Mouse (Mus musculus) kidney, postnatal 0 days (tissue): Measurements from ENCODE around the gene Gm21987. TPM values are rescaled to one million over a fixed set of nuclear protein-coding genes. Genes with fewer than 3 reads are reported as not detected.

Source experiments
- ATAC-seq: fragments of 200-750 bp; cut with Nextera tagmentation; replicated peaks from 2 replicates; pipeline ENCODE4 v1.8.0; 2017; ENCODE audit warnings: low read depth, moderate number of reproducible peaks, moderate TSS enrichment, moderate library complexity; ENCODE audit not compliant: low FRiP score
- DNase-seq: peaks from one replicate; pipeline ENCODE4 v3.0.0-alpha.2; 2016; ENCODE audit warnings: low spot score
- H3K27ac ChIP-seq: fragments of 300-500 bp; sonication (generic); 2 replicates; pipeline ENCODE4 v1.5.1; 2014; ENCODE audit warnings: mild to moderate bottlenecking
- H3K27me3 ChIP-seq: fragments of 300-500 bp; sonication (generic); 2 replicates; pipeline ENCODE4 v1.6.1; 2014; ENCODE audit warnings: low read length, mixed read lengths; ENCODE audit not compliant: insufficient read depth
- H3K36me3 ChIP-seq: fragments of 300-500 bp; sonication (generic); 2 replicates; pipeline ENCODE4 v1.6.1; 2014; ENCODE audit warnings: low read length, mixed read lengths; ENCODE audit not compliant: insufficient read depth
- H3K4me1 ChIP-seq: fragments of 300-500 bp; sonication (generic); replicated peaks from 2 replicates; pipeline ENCODE4 v1.6.1; 2014; ENCODE audit warnings: antibody characterized with exemption, low read length, mixed read lengths; ENCODE audit not compliant: insufficient read depth
- H3K4me2 ChIP-seq: fragments of 300-500 bp; sonication (generic); 2 replicates; pipeline ENCODE4 v1.6.1; 2014; ENCODE audit warnings: mild to moderate bottlenecking, low read length, moderate library complexity, mixed read lengths
- H3K4me3 ChIP-seq: fragments of 300-500 bp; sonication (generic); replicated peaks from 2 replicates; pipeline ENCODE4 v1.5.1; 2014; ENCODE audit warnings: low read depth, low read length
- H3K9ac ChIP-seq: fragments of 300-500 bp; sonication (generic); 2 replicates; pipeline ENCODE4 v1.6.1; 2014; ENCODE audit warnings: low read depth, low read length
- H3K9me3 ChIP-seq: fragments of 300-500 bp; sonication (generic); replicated peaks from 2 replicates; pipeline ENCODE4 v1.6.1; 2016; ENCODE audit warnings: low read length, inconsistent platforms, mixed read lengths
- CTCF ChIP-seq: IDR thresholded peaks from 2 replicates; pipeline ENCODE4 v1.5.1; 2016; ENCODE audit warnings: antibody characterized with exemption, low read depth, mild to moderate bottlenecking, moderate library complexity
- WGBS: fragments of 180-500 bp; shearing (Covaris S2); extraction: QIAGEN DNeasy Blood & Tissue Kit; methylation state at CpG from one replicate; pipeline ENCODE4 v1.1.7; 2014; 5-methylcytosine and 5-hydroxymethylcytosine counted together
- polyA plus RNA-seq: library from polyadenylated mRNA; unstranded; fragments of >200 nt; fragmentation: Nextera tagmentation; extraction: Ambion mirVana; gene quantifications from 2 replicates; pipeline ENCODE4 v1.2.1, GENCODE M21; 2015

Gm21987 gene
- not detected in 2 replicates for polyA plus RNA-seq

DNA sequence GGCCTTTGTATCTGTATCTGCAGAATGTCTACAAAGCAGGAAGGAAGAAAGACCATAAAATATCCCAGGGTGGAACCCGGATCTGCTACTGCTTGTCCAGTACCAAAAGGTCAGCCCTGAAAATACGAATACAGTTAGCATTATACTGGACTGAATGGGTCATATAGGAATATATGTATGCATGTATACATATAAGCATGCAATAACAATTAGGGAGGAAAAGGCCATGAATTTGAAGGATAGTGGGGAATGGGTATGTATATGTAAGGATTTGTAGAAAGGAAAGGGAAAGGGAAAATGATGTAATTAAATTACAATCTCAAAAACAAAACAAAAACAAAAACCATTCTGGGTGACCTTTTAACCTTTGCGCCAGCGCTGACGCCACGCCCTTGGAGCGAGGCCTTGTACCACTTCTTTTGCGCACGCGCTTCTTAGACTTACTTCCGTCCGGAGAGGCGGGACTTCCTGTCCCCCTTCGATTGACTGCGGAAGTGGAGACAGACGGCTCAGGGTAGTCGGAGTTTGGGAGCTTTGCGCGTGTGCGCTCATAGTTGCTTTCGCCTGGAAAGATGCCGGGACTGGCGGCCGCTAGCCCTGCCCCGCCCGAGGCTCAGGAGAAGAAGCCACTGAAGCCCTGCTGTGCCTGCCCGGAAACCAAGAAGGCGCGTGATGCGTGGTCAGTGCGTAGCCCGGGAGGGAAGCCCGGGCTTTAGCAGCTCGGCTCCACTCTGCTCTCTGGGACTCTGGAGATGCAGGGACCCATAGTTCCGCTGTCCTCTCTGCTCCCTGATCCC, at the start of gene Gm21987, which contains the start of gene Cox17:
TSS of gene Gm21987 (plus strand) at position 512 of the 797 bp plus-strand sequence.
TSS of gene Cox17 (plus strand) at position 463 of the 797 bp plus-strand sequence.
- Histone ChIP-seq H3K27ac (peak within 1 kb of the TSS; percentile 86), H3K4me2 (peak within 1 kb of the TSS; percentile 67), H3K9me3 (no peaks in the 10 kb centered on the region), H3K4me3 (peak within 1 kb of the TSS; percentile 59), H3K4me1 (peaks cover 6% of the 10 kb centered on the region; the same call in 1 of the 2 replicates), H3K27me3 (no peaks in the 10 kb centered on the region), H3K36me3 (peaks cover 15% of the 10 kb centered on the region; the same call in 1 of the 2 replicates), H3K9ac (peak within 1 kb of the TSS; percentile 67)
- ATAC-seq (peak; percentile 96), DNase-seq (peak; percentile 98)
- no peak for TF ChIP-seq CTCF
- WGBS, result 3% methylated on average over 35 of the region's 35 CpGs

GRCm38 (mm10) chr16:38298410-38298809, 48.4 kb upstream of the Gm21987 start:
- DNase-seq (no peak), ATAC-seq (no peak)
- WGBS, result 79% methylated on average over 6 of the region's 6 CpGs
- H3K27ac ChIP-seq, result no peak overlapping the region
- no peaks in the 10 kb centered on the region for H3K4me1 ChIP-seq
- H3K27me3 ChIP-seq, result no peaks in the 10 kb centered on the region
- no peak overlapping the region for H3K4me2 ChIP-seq
- no peaks in the 10 kb centered on the region for H3K36me3 ChIP-seq
- no peaks in the 10 kb centered on the region for H3K9me3 ChIP-seq
- no peak overlapping the region for H3K9ac ChIP-seq
- no peak for TF ChIP-seq CTCF
- no peak overlapping the region for H3K4me3 ChIP-seq

DNA sequence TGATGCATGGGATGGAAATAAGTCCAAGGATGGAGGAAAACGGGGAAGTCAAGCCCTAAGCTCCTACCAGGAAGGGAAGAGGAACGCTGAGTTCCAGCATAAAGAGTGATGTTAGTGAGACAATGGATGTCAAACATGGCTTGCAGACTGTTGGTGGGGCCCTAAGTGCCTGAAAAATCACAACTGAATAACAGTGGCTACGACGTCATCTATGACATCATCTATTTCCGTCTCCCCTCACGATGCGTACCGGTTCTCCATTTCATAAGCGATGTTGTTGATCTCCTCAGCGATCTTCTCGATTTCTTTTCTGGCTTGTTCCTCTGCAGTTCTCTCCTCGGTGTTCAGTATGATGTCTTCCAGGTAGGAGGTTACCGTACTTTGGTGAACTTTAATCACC, 44.5 kb upstream of the Gm21987 start:
- Histone ChIP-seq H3K9ac (no peak overlapping the region), H3K4me1 (0 out of 2 replicates have a peak, but pooled peaks cover 4% of the 10 kb centered on the region), H3K27ac (no peak overlapping the region), H3K36me3 (no peaks in the 10 kb centered on the region), H3K4me3 (no peak overlapping the region), H3K9me3 (no peaks in the 10 kb centered on the region), H3K4me2 (no peak overlapping the region), H3K27me3 (no peaks in the 10 kb centered on the region)
- no peak for TF ChIP-seq CTCF
- DNase-seq (no peak), ATAC-seq (no peak)
- 88% methylated on average over 13 of the region's 13 CpGs for WGBS

- Histone ChIP-seq H3K9me3 (no peaks in the 10 kb centered on the region), H3K27ac (no peak overlapping the region), H3K27me3 (no peaks in the 10 kb centered on the region), H3K4me1 (0 out of 2 replicates have a peak, but pooled peaks cover 4% of the 10 kb centered on the region), H3K9ac (no peak overlapping the region), H3K36me3 (no peaks in the 10 kb centered on the region), H3K4me3 (no peak overlapping the region), H3K4me2 (0 out of 2 replicates have a peak overlapping the region, but pooled peaks have one; percentile 8)
- TF ChIP-seq CTCF, result peak; percentile 32; the same call in 1 of the 2 replicates
- ATAC-seq (peak; percentile 52), DNase-seq (peak; percentile 57)
- 50% methylated on average over 17 of the region's 17 CpGs for WGBS
Measured at GRCm38 (mm10) chr16:38304460-38305194, 42.2 kb upstream of the Gm21987 start.

- ATAC-seq, result no peak
- no peaks in the 10 kb centered on the region for H3K9me3 ChIP-seq
- DNase-seq, result no peak
Measured at GRCm38 (mm10) chr16:38306571-38307220, 40.1 kb upstream of the Gm21987 start.

GRCm38 (mm10) chr16:38307221-38307605, 39.6 kb upstream of the Gm21987 start:
- Histone ChIP-seq H3K9ac (no peak overlapping the region), H3K4me2 (no peak overlapping the region), H3K9me3 (no peaks in the 10 kb centered on the region), H3K4me3 (no peak overlapping the region), H3K4me1 (0 out of 2 replicates have a peak, but pooled peaks cover 4% of the 10 kb centered on the region), H3K27ac (no peak overlapping the region), H3K27me3 (no peaks in the 10 kb centered on the region), H3K36me3 (no peaks in the 10 kb centered on the region)
- no peak for TF ChIP-seq CTCF
- 32% methylated on average over 5 of the region's 5 CpGs for WGBS
- no peak for ATAC-seq
- DNase-seq, result no peak

More at GRCm38 (mm10) chr16:38306571-38307220, 40.1 kb upstream of the Gm21987 start:
- no peak overlapping the region for H3K4me3 ChIP-seq
- 54% methylated on average over 18 of the region's 18 CpGs for WGBS
- H3K36me3 ChIP-seq, result no peaks in the 10 kb centered on the region
- H3K27ac ChIP-seq, result no peak overlapping the region
- TF ChIP-seq CTCF, result peak; percentile 63
- H3K4me1 ChIP-seq, result 0 out of 2 replicates have a peak, but pooled peaks cover 4% of the 10 kb centered on the region
- no peaks in the 10 kb centered on the region for H3K27me3 ChIP-seq
- no peak overlapping the region for H3K4me2 ChIP-seq
- H3K9ac ChIP-seq, result no peak overlapping the region
